Mouse (Mus musculus) testis, adult 2 months (tissue): Measurements from ENCODE around the gene Hoxc4. TPM values are rescaled to one million over a fixed set of nuclear protein-coding genes. Genes with fewer than 3 reads are reported as not detected.

Source experiments
- H3K27ac ChIP-seq: fragments of 200-500 bp; 2 replicates; pipeline ENCODE4 v1.5.1; 2012; ENCODE audit warnings: low read depth, low read length; ENCODE audit not compliant: control insufficient read depth, insufficient read depth
- H3K27me3 ChIP-seq: fragments of 200-500 bp; 2 replicates; pipeline ENCODE4 v1.6.1; 2012; ENCODE audit warnings: mild to moderate bottlenecking, low read length, moderate library complexity; ENCODE audit not compliant: control insufficient read depth, insufficient read depth
- H3K36me3 ChIP-seq: fragments of 200-500 bp; 2 replicates; pipeline ENCODE4 v1.6.1; 2012; ENCODE audit warnings: mild to moderate bottlenecking, low read length; ENCODE audit not compliant: control insufficient read depth, insufficient read depth
- H3K4me1 ChIP-seq: fragments of 200-500 bp; 2 replicates; pipeline ENCODE4 v1.6.1; 2012; ENCODE audit warnings: low read length; ENCODE audit not compliant: control insufficient read depth, insufficient read depth
- H3K4me3 ChIP-seq: fragments of 200-500 bp; 2 replicates; pipeline ENCODE4 v1.5.1; 2012; ENCODE audit warnings: low read depth, mild to moderate bottlenecking, low read length, moderate library complexity, mixed read lengths; ENCODE audit not compliant: control insufficient read depth
- CTCF ChIP-seq: fragments of 200-500 bp; IDR thresholded peaks from 2 replicates; pipeline ENCODE4 v1.5.1; 2012; ENCODE audit warnings: low read depth, mild to moderate bottlenecking, inconsistent platforms, low read length, moderate library complexity; ENCODE audit not compliant: control insufficient read depth, insufficient read depth, insufficient replicate concordance
- POLR2A ChIP-seq: fragments of 200-500 bp; IDR thresholded peaks from 2 replicates; pipeline ENCODE4 v1.6.1; 2012; ENCODE audit warnings: low read depth, mild to moderate bottlenecking, inconsistent platforms, low read length, moderate library complexity; ENCODE audit not compliant: control insufficient read depth
- polyA plus RNA-seq: library from polyadenylated mRNA; depleted of rRNA; stranded (reverse); fragments of >200 nt; gene quantifications from 2 replicates; pipeline ENCODE4 v1.2.3, GENCODE M21; 2012

Hoxc4 gene
- polyA plus RNA-seq, 1 experiment, result 0.33 TPM

GRCm38 (mm10) chr15:103041613-103042012 lies 22.9 kb downstream of the Hoxc4 start:
- peaks cover 4% of the 10 kb centered on the region for H3K4me1 ChIP-seq
- TF ChIP-seq CTCF (no peak), POLR2A (no peak)
- H3K27ac ChIP-seq, result no peak overlapping the region
- no peaks in the 10 kb centered on the region; the same call in 1 of the 2 replicates for H3K27me3 ChIP-seq
- no peaks in the 10 kb centered on the region for H3K36me3 ChIP-seq
- H3K4me3 ChIP-seq, result no peak overlapping the region

GRCm38 (mm10) chr15:103042209-103042608 lies 23.5 kb downstream of the Hoxc4 start:
- Histone ChIP-seq H3K4me3 (no peak overlapping the region), H3K27ac (no peak overlapping the region), H3K27me3 (no peaks in the 10 kb centered on the region; the same call in 1 of the 2 replicates), H3K36me3 (no peaks in the 10 kb centered on the region), H3K4me1 (peaks cover 4% of the 10 kb centered on the region)
- TF ChIP-seq POLR2A (no peak), CTCF (no peak)

- H3K27me3 ChIP-seq, result no peaks in the 10 kb centered on the region
Observed at GRCm38 (mm10) chr15:103051670-103052069, 32.9 kb downstream of the Hoxc4 start.

GRCm38 (mm10) chr15:103053210-103053609 lies 34.5 kb downstream of the Hoxc4 start:
- Histone ChIP-seq H3K36me3 (no peaks in the 10 kb centered on the region), H3K4me1 (no peaks in the 10 kb centered on the region), H3K27me3 (no peaks in the 10 kb centered on the region), H3K27ac (no peak overlapping the region), H3K4me3 (no peak overlapping the region)
- TF ChIP-seq POLR2A (no peak), CTCF (no peak)

More at GRCm38 (mm10) chr15:103051670-103052069, 32.9 kb downstream of the Hoxc4 start:
- Histone ChIP-seq H3K27ac (no peak overlapping the region), H3K4me1 (no peaks in the 10 kb centered on the region), H3K36me3 (no peaks in the 10 kb centered on the region), H3K4me3 (no peak overlapping the region)
- TF ChIP-seq POLR2A (no peak), CTCF (no peak)

- Histone ChIP-seq H3K27ac (no peak overlapping the region), H3K27me3 (peaks cover 4% of the 10 kb centered on the region), H3K4me3 (no peak overlapping the region), H3K4me1 (peaks cover 8% of the 10 kb centered on the region), H3K36me3 (no peaks in the 10 kb centered on the region)
- TF ChIP-seq POLR2A (no peak), CTCF (no peak)
Observed at GRCm38 (mm10) chr15:103056396-103056795, 37.7 kb downstream of the Hoxc4 start.

GRCm38 (mm10) chr15:103058715-103059114 lies 40.0 kb downstream of the Hoxc4 start:
- peaks cover 6% of the 10 kb centered on the region for H3K27me3 ChIP-seq
- H3K36me3 ChIP-seq, result no peaks in the 10 kb centered on the region
- no peak overlapping the region for H3K27ac ChIP-seq
- no peak for TF ChIP-seq POLR2A
- no peak for TF ChIP-seq CTCF
- peaks cover 10% of the 10 kb centered on the region for H3K4me1 ChIP-seq
- no peak overlapping the region for H3K4me3 ChIP-seq

- no peak overlapping the region for H3K27ac ChIP-seq
- peaks cover 6% of the 10 kb centered on the region for H3K27me3 ChIP-seq
- H3K36me3 ChIP-seq, result no peaks in the 10 kb centered on the region
- TF ChIP-seq POLR2A (no peak), CTCF (no peak)
- peaks cover 10% of the 10 kb centered on the region for H3K4me1 ChIP-seq
- no peak overlapping the region for H3K4me3 ChIP-seq
Observed at GRCm38 (mm10) chr15:103059393-103059992, 40.8 kb downstream of the Hoxc4 start.
